Mouse (Mus musculus): ENCODE data around the gene Tasp1. TPM values are rescaled to one million over a fixed set of nuclear protein-coding genes. Genes with fewer than 3 reads are reported as not detected.

Tasp1 gene
- polyA plus RNA-seq, 1 experiment from 2014 or later: 26.2 TPM

Other genes with a start within 250 kb of the Tasp1 start
- not detected in 2 replicates for gene Gm17374, start 85.2 kb upstream of the Tasp1 start, polyA plus RNA-seq (2015; fragmentation: Nextera tagmentation; extraction: Ambion mirVana)
- 18.4 and 20.5 TPM in 2 replicates for gene Esf1, start 103.8 kb upstream of the Tasp1 start, polyA plus RNA-seq (2015; fragmentation: Nextera tagmentation; extraction: Ambion mirVana)
- 49.5 and 51.0 TPM in 2 replicates for gene Ndufaf5, start 103.8 kb upstream of the Tasp1 start, polyA plus RNA-seq (2015; fragmentation: Nextera tagmentation; extraction: Ambion mirVana)